Mouse (Mus musculus) kidney, adult 2 months (tissue): ENCODE measurements around the gene Zfp609. TPM values are rescaled to one million over a fixed set of nuclear protein-coding genes. Genes with fewer than 3 reads are reported as not detected.
A peak's percentile ranks its signal among the peaks of the same experiment; 100 is the strongest.
"Not testable (repeated sequence)": the region's sequence is repeated elsewhere in the genome, so short reads cannot be mapped to it uniquely, and the experiment has no call there.

Experiments used
- DNase-seq: peaks from one replicate; pipeline ENCODE4 v3.0.0; 2021
- H3K27ac ChIP-seq: fragments of 200-500 bp; 2 replicates; pipeline ENCODE4 v1.5.1; 2012; ENCODE audit warnings: low read depth, low read length, control low read depth, inconsistent platforms; ENCODE audit not compliant: insufficient read depth
- H3K27me3 ChIP-seq: fragments of 200-500 bp; replicated peaks from 2 replicates; pipeline ENCODE4 v1.6.1; 2012; ENCODE audit warnings: mild to moderate bottlenecking, moderate library complexity, low read length, inconsistent platforms; ENCODE audit not compliant: control insufficient read depth, insufficient read depth
- H3K36me3 ChIP-seq: fragments of 200-500 bp; 2 replicates; pipeline ENCODE4 v1.6.1; 2012; ENCODE audit warnings: mild to moderate bottlenecking, moderate library complexity, low read length, inconsistent platforms; ENCODE audit not compliant: control insufficient read depth, insufficient read depth
- H3K4me1 ChIP-seq: fragments of 200-500 bp; 2 replicates; pipeline ENCODE4 v1.6.1; 2011; ENCODE audit warnings: low read length; ENCODE audit not compliant: control insufficient read depth, insufficient read depth
- H3K4me3 ChIP-seq: fragments of 200-500 bp; 2 replicates; pipeline ENCODE4 v1.5.1; 2011; ENCODE audit warnings: mild to moderate bottlenecking, low read depth, low read length, control low read depth; ENCODE audit not compliant: insufficient read depth
- CTCF ChIP-seq: fragments of 200-500 bp; conservative IDR thresholded peaks from 2 replicates; pipeline ENCODE4 v1.5.1; 2011; ENCODE audit warnings: low read depth, mild to moderate bottlenecking, control low read depth, low read length, moderate library complexity, mixed read lengths; ENCODE audit not compliant: insufficient read depth, insufficient read length
- POLR2A ChIP-seq: fragments of 200-500 bp; IDR thresholded peaks from one replicate; pipeline ENCODE4 v1.6.1; 2011; ENCODE audit warnings: low read depth, low read length, control low read depth
- WGBS: fragments of 180-500 bp; shearing (Covaris S2); methylation state at CpG from one replicate; pipeline ENCODE4 v1.1.7; 2018; 5-methylcytosine and 5-hydroxymethylcytosine counted together
- polyA plus RNA-seq: library from polyadenylated mRNA; depleted of rRNA; stranded (reverse); fragments of >200 nt; gene quantifications from 2 replicates; pipeline ENCODE4 v1.2.3, GENCODE M21; 2012

The Zfp609 gene
- polyA plus RNA-seq, 1 experiment = 9.4 TPM

GRCm38 (mm10) chr9:65785772-65786368 lies 41.5 kb downstream of the Zfp609 start:
- H3K36me3 ChIP-seq = no peaks in the 10 kb centered on the region
- no peak overlapping the region for H3K4me3 ChIP-seq
- 82% methylated on average over 4 of the region's 4 CpGs for WGBS
- peaks cover 21% of the 10 kb centered on the region for H3K4me1 ChIP-seq
- H3K27ac ChIP-seq = no peak overlapping the region
- H3K27me3 ChIP-seq = no peaks in the 10 kb centered on the region
- DNase-seq = no peak
- TF ChIP-seq CTCF (no peak), POLR2A (no peak)

- WGBS = 89% methylated on average over 3 of the region's 3 CpGs
- not testable (repeated sequence) for H3K4me3 ChIP-seq, DNase-seq, H3K36me3 ChIP-seq, H3K27ac ChIP-seq, H3K27me3 ChIP-seq
- peaks cover 17% of the 10 kb centered on the region for H3K4me1 ChIP-seq
Observed at GRCm38 (mm10) chr9:65779619-65780018, 47.7 kb downstream of the Zfp609 start.

GRCm38 (mm10) chr9:65776874-65777432 lies 50.4 kb downstream of the Zfp609 start:
- H3K27ac ChIP-seq = no peak overlapping the region
- no peaks in the 10 kb centered on the region for H3K27me3 ChIP-seq
- H3K36me3 ChIP-seq = no peaks in the 10 kb centered on the region
- peaks cover 17% of the 10 kb centered on the region for H3K4me1 ChIP-seq
- 20% methylated on average over 1 of the region's 1 CpGs for WGBS
- no peak for TF ChIP-seq POLR2A
- no peak for TF ChIP-seq CTCF
- no peak overlapping the region for H3K4me3 ChIP-seq
- DNase-seq = no peak

- 32% methylated on average over 8 of the region's 8 CpGs for WGBS
- Histone ChIP-seq H3K36me3 (no peaks in the 10 kb centered on the region), H3K4me1 (peaks cover 19% of the 10 kb centered on the region), H3K27ac (0 out of 2 replicates have a peak overlapping the region, but pooled peaks have one; percentile 24), H3K4me3 (no peak overlapping the region), H3K27me3 (no peaks in the 10 kb centered on the region)
- peak; percentile 49 for DNase-seq
- TF ChIP-seq POLR2A (no peak), CTCF (no peak)
Observed at GRCm38 (mm10) chr9:65776137-65776872, 51.1 kb downstream of the Zfp609 start.

- H3K36me3 ChIP-seq = no peaks in the 10 kb centered on the region
- WGBS = 98% methylated on average over 7 of the region's 7 CpGs
- no peak overlapping the region for H3K4me3 ChIP-seq
- H3K27ac ChIP-seq = no peak overlapping the region
- peaks cover 15% of the 10 kb centered on the region for H3K4me1 ChIP-seq
- no peak for DNase-seq
- H3K27me3 ChIP-seq = no peaks in the 10 kb centered on the region
- TF ChIP-seq POLR2A = no peak
- no peak for TF ChIP-seq CTCF
Observed at GRCm38 (mm10) chr9:65773783-65774182, 53.6 kb downstream of the Zfp609 start.

- H3K27ac ChIP-seq = no peak overlapping the region
- TF ChIP-seq POLR2A (no peak), CTCF (no peak)
- peaks cover 6% of the 10 kb centered on the region for H3K4me1 ChIP-seq
- WGBS = 61% methylated on average over 11 of the region's 11 CpGs
- H3K27me3 ChIP-seq = no peaks in the 10 kb centered on the region
- DNase-seq = no peak
- H3K36me3 ChIP-seq = no peaks in the 10 kb centered on the region
- H3K4me3 ChIP-seq = no peak overlapping the region
Observed at GRCm38 (mm10) chr9:65771011-65771664, 56.2 kb downstream of the Zfp609 start.

GRCm38 (mm10) chr9:65762728-65763127 lies 64.6 kb downstream of the Zfp609 start:
- H3K27ac ChIP-seq = no peak overlapping the region
- DNase-seq = no peak
- TF ChIP-seq CTCF (no peak), POLR2A (no peak)
- no peaks in the 10 kb centered on the region; the same call in 1 of the 2 replicates for H3K4me1 ChIP-seq
- no peaks in the 10 kb centered on the region for H3K27me3 ChIP-seq
- WGBS = 98% methylated on average over 4 of the region's 4 CpGs
- no peaks in the 10 kb centered on the region for H3K36me3 ChIP-seq
- H3K4me3 ChIP-seq = no peak overlapping the region
